ENCODE assay signal across 17 mouse cellular contexts in genomic region chr12:89882617-89883370, GRCm38 (mm10).
DNase-seq lines count a peak whose midpoint lies in the region; ATAC-seq and TF ChIP-seq lines count a peak whose summit lies in the region.
"Had no signal": no experiment of that assay in that cellular context is flagged by ENCODE, and none has a peak within 500 bp of the region (broad histone marks: within the 10 kb centered on the region; RNA-seq: fewer than 3 reads in every experiment).

No protein-coding gene starts in this region.

- H3K36me3 ChIP-seq in midbrain, postnatal 0 days (ENCODE audit: insufficient read depth, low read length), result no peaks in the 10 kb centered on the region
- no peaks in the 10 kb centered on the region for H3K36me3 ChIP-seq in midbrain, embryonic 13.5 days
- H3K36me3 ChIP-seq in hindbrain, embryonic 13.5 days, result no peaks in the 10 kb centered on the region
- H3K36me3 ChIP-seq in neural tube, embryonic 15.5 days, result no peaks in the 10 kb centered on the region
- H3K36me3 ChIP-seq in heart, embryonic 10.5 days, result no peaks in the 10 kb centered on the region
- H3K36me3 ChIP-seq: embryonic facial prominence, embryonic 13.5 days; liver, embryonic 12.5 days; lung, embryonic 15.5 days had no signal

- H3K4me3 ChIP-seq in midbrain, postnatal 0 days (ENCODE audit: low read depth, low read length), result no peak overlapping the region
- H3K4me3 ChIP-seq in midbrain, embryonic 13.5 days (replicated peaks), result no peak overlapping the region
- no peak overlapping the region for H3K4me3 ChIP-seq in hindbrain, embryonic 13.5 days
- H3K4me3 ChIP-seq in neural tube, embryonic 15.5 days (replicated peaks), result no peak overlapping the region
- no peak overlapping the region for H3K4me3 ChIP-seq in heart, embryonic 10.5 days
- H3K4me3 ChIP-seq: embryonic facial prominence, embryonic 13.5 days; left cerebral cortex, adult 2 months; liver, embryonic 12.5 days; lung, embryonic 15.5 days had no signal

- no peak for ATAC-seq in midbrain, postnatal 0 days (ENCODE audit: low FRiP score)
- no peak for ATAC-seq in midbrain, embryonic 13.5 days
- ATAC-seq in hindbrain, embryonic 13.5 days (ENCODE audit: low FRiP score), result peak; percentile 43; the same call in 1 of the 2 replicates
- ATAC-seq in neural tube, embryonic 15.5 days (ENCODE audit: low FRiP score), result no peak
- ATAC-seq: liver, embryonic 12.5 days had no signal

- no peak overlapping the region for H3K27ac ChIP-seq in midbrain, postnatal 0 days (ENCODE audit: low read depth, low read length)
- no peak overlapping the region for H3K27ac ChIP-seq in midbrain, embryonic 13.5 days
- no peak overlapping the region for H3K27ac ChIP-seq in hindbrain, embryonic 13.5 days
- H3K27ac ChIP-seq in neural tube, embryonic 15.5 days (replicated peaks), result 0 out of 2 replicates have a peak overlapping the region, but pooled peaks have one; percentile 54
- no peak overlapping the region for H3K27ac ChIP-seq in heart, embryonic 10.5 days
- H3K27ac ChIP-seq: embryonic facial prominence, embryonic 13.5 days; kidney, postnatal 0 days; left cerebral cortex, adult 2 months; liver, embryonic 12.5 days; lung, embryonic 15.5 days had no signal

- no peaks in the 10 kb centered on the region for H3K27me3 ChIP-seq in midbrain, postnatal 0 days (ENCODE audit: insufficient read depth, low read length)
- H3K27me3 ChIP-seq in midbrain, embryonic 13.5 days, result no peaks in the 10 kb centered on the region
- no peaks in the 10 kb centered on the region for H3K27me3 ChIP-seq in hindbrain, embryonic 13.5 days
- no peaks in the 10 kb centered on the region for H3K27me3 ChIP-seq in neural tube, embryonic 15.5 days (replicated peaks)
- no peaks in the 10 kb centered on the region for H3K27me3 ChIP-seq in heart, embryonic 10.5 days (ENCODE audit: insufficient read depth, poor library complexity, severe bottlenecking)
- H3K27me3 ChIP-seq: embryonic facial prominence, embryonic 13.5 days; liver, embryonic 12.5 days; lung, embryonic 15.5 days had no signal

- peak; percentile 15 for DNase-seq in midbrain, postnatal 0 days (ENCODE audit: low spot score)
- peak; percentile 42 to 49 for DNase-seq in cerebellum, postnatal 10 days
- DNase-seq in heart, embryonic 10.5 days (ENCODE audit: low spot score), result no peak
- no peak for DNase-seq in retina, postnatal 1 day
- DNase-seq: adrenal gland, postnatal 36 days; gastrocnemius, postnatal 25 days; midbrain, embryonic 14.5 days; right cerebral cortex, postnatal 25 days; thymus, postnatal 4 days had no signal

- no peak overlapping the region for H3K9ac ChIP-seq in midbrain, postnatal 0 days (replicated peaks; ENCODE audit: low read length, poor library complexity, severe bottlenecking)
- H3K9ac ChIP-seq in midbrain, embryonic 13.5 days (replicated peaks), result no peak overlapping the region
- no peak overlapping the region for H3K9ac ChIP-seq in hindbrain, embryonic 13.5 days
- H3K9ac ChIP-seq in neural tube, embryonic 15.5 days (replicated peaks), result no peak overlapping the region
- H3K9ac ChIP-seq: embryonic facial prominence, embryonic 13.5 days; liver, embryonic 12.5 days; lung, embryonic 15.5 days had no signal

- 64% methylated on average over 8 of the region's 8 CpGs for WGBS in midbrain, postnatal 0 days
- WGBS in midbrain, embryonic 13.5 days, result 66% methylated on average over 8 of the region's 8 CpGs
- WGBS in hindbrain, embryonic 13.5 days, result 38% methylated on average over 8 of the region's 8 CpGs
- 31% methylated on average over 8 of the region's 8 CpGs for WGBS in neural tube, embryonic 15.5 days
- 67% methylated on average over 8 of the region's 8 CpGs for WGBS in heart, embryonic 10.5 days

- TF ChIP-seq CTCF in midbrain, postnatal 0 days (IDR thresholded peaks at IDR 0.05), result no peak

- no peak overlapping the region for H3K4me2 ChIP-seq in midbrain, postnatal 0 days (ENCODE audit: low read depth, low read length, poor library complexity, severe bottlenecking)
- no peak overlapping the region for H3K4me2 ChIP-seq in midbrain, embryonic 13.5 days (replicated peaks)
- H3K4me2 ChIP-seq in hindbrain, embryonic 13.5 days, result no peak overlapping the region
- no peak overlapping the region for H3K4me2 ChIP-seq in neural tube, embryonic 15.5 days
- H3K4me2 ChIP-seq: embryonic facial prominence, embryonic 13.5 days; liver, embryonic 12.5 days; lung, embryonic 15.5 days had no signal

- H3K9me3 ChIP-seq in midbrain, postnatal 0 days (ENCODE audit: low read length), result no peaks in the 10 kb centered on the region
- H3K9me3 ChIP-seq in midbrain, embryonic 13.5 days, result no peaks in the 10 kb centered on the region
- no peaks in the 10 kb centered on the region for H3K9me3 ChIP-seq in hindbrain, embryonic 13.5 days
- H3K9me3 ChIP-seq in neural tube, embryonic 15.5 days (replicated peaks), result no peaks in the 10 kb centered on the region
- no peaks in the 10 kb centered on the region for H3K9me3 ChIP-seq in heart, embryonic 10.5 days
- H3K9me3 ChIP-seq: embryonic facial prominence, embryonic 13.5 days; liver, embryonic 12.5 days; lung, embryonic 15.5 days had no signal

- 0 out of 2 replicates have a peak, but pooled peaks cover 3% of the 10 kb centered on the region for H3K4me1 ChIP-seq in midbrain, postnatal 0 days (ENCODE audit: insufficient read depth, low read length)
- 0 out of 2 replicates have a peak, but pooled peaks cover 4% of the 10 kb centered on the region for H3K4me1 ChIP-seq in midbrain, embryonic 13.5 days (replicated peaks)
- peaks cover 9% of the 10 kb centered on the region for H3K4me1 ChIP-seq in hindbrain, embryonic 13.5 days (replicated peaks)
- H3K4me1 ChIP-seq in neural tube, embryonic 15.5 days, result peaks cover 8% of the 10 kb centered on the region; the same call in 1 of the 2 replicates
- H3K4me1 ChIP-seq in heart, embryonic 10.5 days, result no peaks in the 10 kb centered on the region
- H3K4me1 ChIP-seq: embryonic facial prominence, embryonic 13.5 days; liver, embryonic 12.5 days; lung, embryonic 15.5 days had no signal

Comparison
In these comparisons a context has a peak if more than half of its experiments do, and no peak if none do; other contexts are left out.
1. DNase-seq: peak in midbrain, postnatal 0 days (single experiment) and cerebellum, postnatal 10 days (2 of 2); none in heart, embryonic 10.5 days (single experiment) and retina, postnatal 1 day (single experiment).